Mouse (Mus musculus): ENCODE measurements around the gene Fam183b.
A peak's percentile ranks its signal among the peaks of the same experiment; 100 is the strongest.
"Not testable (repeated sequence)": the region's sequence is repeated elsewhere in the genome, so short reads cannot be mapped to it uniquely, and the experiment has no call there.

Gene Fam183b

DNA sequence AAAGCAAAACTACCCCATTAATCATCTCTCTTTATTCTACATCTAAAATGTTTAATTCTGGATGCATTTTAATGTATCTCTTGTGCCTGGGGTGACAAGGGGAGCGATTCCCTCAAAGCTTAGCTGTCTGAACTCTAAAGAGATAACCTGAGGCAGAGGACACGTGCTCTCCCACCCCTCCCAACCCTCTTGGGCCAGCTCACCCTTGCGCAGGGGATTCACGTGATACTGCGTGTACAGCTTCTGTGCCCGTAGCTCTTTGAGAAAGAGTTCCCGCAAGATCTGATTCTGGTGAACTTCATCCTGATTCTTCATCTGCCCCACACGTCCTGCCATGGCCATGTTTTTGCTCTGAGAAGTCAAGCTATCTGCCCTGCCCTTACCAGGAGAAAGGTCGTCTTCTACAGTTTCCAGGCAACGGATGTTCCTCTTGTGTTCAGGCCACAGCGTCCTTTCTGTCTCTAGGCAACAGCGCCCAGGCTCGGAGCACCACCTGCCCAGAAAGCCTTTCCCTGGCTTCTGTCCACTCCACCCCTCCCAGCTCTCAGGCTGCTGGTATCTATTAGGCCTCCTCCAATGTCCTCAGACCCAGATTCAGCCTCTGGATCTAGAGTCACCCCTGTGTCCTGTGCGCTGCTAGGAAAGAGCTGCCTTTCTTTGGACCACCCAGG is at the start of gene Fam183b:
Gene Fam183b (minus strand): TSS at position 403 of the 671 bp plus-strand sequence.
- DNase-seq (ENCODE audit: low spot score) = no peak

DNA sequence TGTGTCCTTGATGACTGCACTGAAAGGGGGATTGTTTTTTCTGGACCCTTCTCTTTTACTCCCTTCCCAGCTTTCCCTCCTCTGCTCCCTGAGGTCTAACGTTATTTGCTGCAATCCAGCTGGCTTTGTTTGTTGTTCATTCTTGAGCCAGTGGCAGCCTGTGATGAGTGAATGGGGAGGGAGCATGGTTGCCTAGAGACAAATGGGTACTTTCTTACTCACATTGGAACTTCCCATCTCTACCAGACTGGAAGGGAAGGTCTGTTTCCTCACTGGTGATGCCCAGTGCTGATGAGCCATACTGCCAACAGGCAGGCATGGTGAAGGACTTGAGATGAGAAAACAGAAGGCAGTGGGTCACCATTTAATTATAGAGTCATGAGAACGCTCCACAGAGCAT is 48.0 kb upstream of the Fam183b start:
- no peak for DNase-seq (ENCODE audit: low spot score)

DNA sequence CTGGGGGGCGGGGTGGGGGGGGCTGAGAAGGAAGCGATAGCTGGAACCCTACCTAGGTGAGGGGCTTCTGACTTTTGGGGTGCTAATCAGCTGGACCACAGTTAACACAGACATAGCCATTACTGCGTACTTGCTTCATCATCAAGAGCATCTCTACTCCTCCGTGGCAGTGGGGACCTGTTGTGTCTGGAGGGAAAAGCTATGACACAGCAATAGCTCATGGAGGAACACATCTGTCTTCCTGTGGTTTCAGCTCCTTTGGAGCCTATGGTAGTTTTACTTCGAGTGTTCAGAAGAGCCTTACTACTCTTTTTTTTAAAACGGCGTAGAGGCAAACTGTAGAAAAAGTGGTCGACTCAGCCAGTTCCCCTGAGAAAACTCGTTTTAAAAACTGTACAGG is 45.9 kb upstream of the Fam183b start:
- DNase-seq (ENCODE audit: low spot score) = no peak

DNA sequence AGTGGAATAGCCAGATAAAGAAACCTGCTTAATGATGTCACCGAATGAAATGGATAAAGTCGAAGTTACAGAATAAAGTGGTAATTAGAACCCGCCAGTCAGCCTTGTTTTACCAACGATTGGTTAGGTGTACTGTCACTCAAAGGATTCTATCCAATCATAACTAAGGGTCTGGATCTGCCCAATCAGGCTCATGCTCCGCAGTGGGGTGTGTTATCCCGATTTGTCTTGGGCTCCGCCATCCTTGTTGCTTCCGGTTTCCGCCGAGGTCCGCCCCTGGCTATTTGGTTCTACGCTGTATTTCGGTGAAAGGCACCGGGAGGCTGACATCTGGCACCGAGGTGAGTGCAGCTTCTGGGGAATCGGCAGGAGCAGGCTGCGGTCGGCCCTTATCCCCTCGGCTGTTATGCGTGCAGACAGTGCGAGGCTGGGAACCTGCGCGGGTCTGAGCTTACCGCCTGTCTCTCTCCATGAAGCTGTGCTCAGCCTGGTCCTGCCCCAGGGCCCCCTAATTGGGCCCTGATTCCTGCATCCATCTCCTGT is 45.2 kb upstream of the Fam183b start, which contains the start of gene Gm12258:
Gene Gm12258 (plus strand): TSS at position 240 of the 543 bp plus-strand sequence.
- peak; percentile 100 for DNase-seq (ENCODE audit: low spot score)

DNA sequence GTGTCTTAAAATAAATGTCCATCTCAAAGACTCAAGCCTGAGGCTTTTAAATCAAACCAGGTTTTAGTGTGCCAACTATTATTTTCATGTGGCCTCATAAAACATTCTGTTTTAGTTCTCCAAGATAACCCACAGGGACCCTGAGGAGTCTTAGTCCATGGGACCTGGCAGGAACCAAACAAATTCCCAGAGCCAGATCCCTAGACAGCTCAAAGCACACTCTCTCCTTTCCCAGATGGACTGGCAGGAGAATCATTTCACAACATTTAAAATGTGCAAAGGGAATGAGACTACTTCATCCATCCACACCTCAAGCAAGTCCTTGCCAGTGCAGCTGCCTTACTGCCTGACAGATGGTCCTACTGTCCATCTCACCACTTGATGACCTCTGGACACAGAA is 37.2 kb upstream of the Fam183b start, which contains the start of gene Olfr311:
Gene Olfr311 (plus strand): TSS at position 301 of the 400 bp plus-strand sequence.
- not testable (repeated sequence) for DNase-seq (ENCODE audit: low spot score)

DNA sequence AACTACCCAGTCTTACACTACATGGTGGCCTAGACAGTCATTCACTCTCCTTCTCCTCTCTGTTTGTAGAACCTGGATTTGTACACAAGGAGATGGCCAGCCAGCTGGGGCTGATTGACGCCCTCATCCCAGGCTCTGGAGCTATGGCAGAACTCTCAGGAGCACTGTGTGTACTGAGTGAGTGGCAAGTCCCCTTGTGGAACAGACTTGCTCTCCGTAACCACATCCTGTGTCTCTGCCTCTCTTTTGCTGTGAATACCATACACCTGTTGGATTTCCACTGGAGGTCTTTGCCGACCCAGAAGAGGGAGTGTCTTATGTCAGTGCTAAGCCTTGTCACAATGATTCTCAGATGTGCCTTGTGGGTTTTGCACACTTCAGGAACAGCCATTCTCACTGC is 30.8 kb upstream of the Fam183b start:
- not testable (repeated sequence) for DNase-seq (ENCODE audit: low spot score)

DNA sequence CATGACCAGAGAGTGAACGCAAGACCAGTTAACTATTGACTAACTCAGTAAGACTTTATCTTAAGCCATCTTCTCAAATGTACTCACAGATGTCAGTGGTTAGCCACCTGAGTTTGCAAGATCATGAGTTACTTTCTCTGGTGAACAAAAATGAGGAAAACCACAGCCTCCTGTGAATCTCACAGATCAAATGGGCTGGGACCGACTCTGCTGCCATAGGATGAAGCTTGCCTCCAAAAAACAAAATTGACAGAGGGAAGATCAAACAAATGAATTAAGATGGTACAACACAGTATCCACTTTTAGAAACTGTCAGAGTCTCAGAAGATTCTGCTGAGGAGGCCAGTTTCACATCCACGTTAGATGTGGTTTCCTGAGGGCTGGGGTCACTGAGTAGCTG is 28.0 kb upstream of the Fam183b start:
- no peak for DNase-seq (ENCODE audit: low spot score)

DNA sequence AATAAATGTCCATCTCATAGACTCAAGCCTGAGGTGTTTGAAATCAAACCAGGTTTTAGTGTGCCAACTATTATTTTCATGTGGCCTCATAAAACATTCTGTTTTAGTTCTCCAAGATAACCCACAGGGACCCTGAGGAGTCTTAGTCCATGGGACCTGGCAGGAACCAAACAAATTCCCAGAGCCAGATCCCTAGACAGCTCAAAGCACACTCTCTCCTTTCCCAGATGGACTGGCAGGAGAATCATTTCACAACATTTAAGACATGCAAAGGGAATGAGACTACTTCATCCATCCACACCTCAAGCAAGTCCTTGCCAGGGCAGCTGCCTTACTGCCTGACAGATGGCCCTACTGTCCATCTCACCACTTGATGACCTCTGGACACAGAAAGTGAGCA is 27.2 kb upstream of the Fam183b start, which contains the start of gene Olfr312:
Gene Olfr312 (plus strand): TSS at position 301 of the 400 bp plus-strand sequence.
- not testable (repeated sequence) for DNase-seq (ENCODE audit: low spot score)

DNA sequence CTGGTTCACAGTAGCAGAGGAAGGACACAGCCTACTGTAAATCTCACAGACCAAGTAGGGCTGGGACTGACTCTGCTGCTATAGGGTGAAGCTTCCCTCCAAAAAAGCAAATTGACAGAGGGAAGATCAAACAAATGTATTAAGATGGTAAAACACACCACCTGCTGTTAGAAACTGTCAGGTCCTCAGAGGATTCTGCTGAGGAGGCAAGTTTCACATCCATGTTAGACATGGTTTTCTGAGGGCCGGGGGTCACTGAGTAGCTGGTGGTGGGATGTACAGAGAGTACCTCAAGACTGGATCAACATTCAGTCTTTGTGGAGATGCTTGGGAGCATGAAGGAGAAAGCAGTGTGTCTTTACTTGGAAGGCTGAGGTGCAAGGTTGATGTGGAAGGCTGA is 13.9 kb upstream of the Fam183b start:
- DNase-seq (ENCODE audit: low spot score) = no peak

DNA sequence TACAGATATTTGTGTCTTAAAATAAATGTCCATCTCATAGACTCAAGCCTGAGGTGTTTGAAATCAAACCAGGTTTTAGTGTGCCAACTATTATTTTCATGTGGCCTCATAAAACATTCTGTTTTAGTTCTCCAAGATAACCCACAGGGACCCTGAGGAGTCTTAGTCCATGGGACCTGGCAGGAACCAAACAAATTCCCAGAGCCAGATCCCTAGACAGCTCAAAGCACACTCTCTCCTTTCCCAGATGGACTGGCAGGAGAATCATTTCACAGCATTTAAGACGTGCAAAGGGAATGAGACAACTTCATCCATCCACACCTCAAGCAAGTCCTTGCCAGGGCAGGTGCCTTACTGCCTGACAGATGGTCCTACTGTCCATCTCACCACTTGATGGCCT is 12.9 kb upstream of the Fam183b start, which contains the start of gene Olfr313:
Gene Olfr313 (plus strand): TSS at position 301 of the 400 bp plus-strand sequence.
- not testable (repeated sequence) for DNase-seq (ENCODE audit: low spot score)

DNA sequence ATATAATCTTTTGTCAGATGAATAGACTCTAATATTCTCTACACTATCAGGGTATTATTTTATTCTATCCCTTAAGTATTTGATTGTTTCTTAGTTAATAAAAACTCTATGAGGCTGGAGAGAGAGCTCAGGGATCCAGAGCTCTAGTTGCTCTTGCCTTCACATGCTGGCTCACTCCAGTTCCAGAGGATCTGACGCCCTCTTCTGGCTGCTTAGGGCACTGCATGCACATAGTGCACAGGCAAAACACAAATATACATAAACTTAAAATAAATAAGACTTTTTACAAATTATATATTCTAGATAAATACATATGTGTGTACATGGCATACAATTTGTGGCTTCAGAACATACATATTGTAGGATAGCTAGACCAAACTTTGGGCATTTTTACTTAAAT is 10.2 kb upstream of the Fam183b start:
- no peak for DNase-seq (ENCODE audit: low spot score)

DNA sequence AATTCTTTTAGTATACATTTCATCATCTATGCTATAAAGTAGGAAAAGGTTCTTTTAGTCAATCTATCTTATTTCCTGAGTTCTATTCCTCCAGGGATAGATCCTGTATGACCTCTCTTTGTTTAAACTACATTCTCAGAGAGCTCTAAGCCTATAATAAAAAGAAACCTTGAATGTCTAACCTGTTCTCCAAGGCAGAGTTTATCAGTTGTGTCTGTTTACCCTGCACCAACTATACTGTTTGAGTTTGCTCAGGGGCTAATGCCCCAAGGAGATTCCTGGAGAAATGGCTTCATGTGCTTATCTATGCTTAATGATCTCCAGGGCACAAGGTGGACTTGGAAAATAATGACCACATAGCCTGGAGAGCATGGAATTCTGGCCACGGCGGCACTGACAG is 2.6 kb upstream of the Fam183b start:
- DNase-seq (ENCODE audit: low spot score) = no peak

DNA sequence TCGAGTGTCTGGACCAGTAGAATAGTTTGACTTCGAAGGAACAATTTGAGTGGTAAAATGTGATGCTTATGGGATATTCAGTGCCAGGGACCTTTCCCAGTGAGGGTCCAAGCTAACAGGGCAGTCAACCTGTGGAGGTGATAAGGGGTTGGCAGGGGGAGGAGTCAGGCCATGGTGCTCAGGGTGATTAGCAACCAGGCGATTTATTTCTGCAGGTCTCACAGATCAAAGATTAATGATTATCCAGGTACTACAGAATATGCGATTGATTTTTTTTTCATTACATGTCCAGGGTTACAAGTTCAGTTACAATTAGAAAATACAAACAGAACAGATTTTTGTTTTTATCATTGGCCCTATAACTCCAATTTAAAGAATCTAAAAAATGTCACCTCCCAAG is 2.1 kb upstream of the Fam183b start:
- DNase-seq (ENCODE audit: low spot score) = no peak

DNA sequence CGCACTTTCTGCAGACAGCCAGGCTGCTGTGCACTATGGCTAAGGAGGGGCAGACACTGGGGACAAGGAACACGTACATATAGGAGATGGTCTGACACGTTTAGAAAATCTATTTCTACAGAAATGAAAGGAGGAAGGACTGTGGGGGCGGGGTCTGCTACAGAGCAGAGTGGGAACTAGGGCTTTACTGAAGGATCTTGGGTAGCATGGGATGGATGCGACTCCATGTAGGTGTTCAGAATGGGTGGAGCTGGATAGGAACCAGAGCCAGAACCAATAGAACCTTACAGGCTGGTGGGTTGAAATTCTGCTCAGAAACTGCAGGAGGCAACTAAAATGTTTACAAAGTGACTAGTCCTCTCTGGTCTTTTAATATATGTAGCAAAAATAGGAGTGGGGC is 2.0 kb downstream of the Fam183b start:
- DNase-seq (ENCODE audit: low spot score) = no peak

DNA sequence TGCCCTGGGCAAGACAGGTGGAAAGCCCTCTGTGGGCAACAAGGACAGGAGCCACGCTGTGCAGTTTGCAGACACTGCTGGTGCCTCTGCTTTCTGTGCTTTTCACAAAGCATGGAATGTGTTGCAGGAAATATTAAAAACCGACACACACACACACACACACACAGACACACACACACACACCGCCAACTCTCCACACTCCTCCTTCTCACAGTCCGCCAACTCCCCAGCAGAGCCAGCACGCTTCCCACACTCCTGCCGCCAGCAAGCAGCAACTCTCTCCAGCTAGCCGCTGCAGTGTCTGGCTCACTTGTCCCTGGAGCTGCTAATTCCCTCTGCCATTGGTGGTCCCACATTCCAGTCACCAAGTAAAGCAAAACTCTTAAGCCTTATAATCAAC is 4.9 kb downstream of the Fam183b start:
- DNase-seq (ENCODE audit: low spot score) = peak; percentile 56

DNA sequence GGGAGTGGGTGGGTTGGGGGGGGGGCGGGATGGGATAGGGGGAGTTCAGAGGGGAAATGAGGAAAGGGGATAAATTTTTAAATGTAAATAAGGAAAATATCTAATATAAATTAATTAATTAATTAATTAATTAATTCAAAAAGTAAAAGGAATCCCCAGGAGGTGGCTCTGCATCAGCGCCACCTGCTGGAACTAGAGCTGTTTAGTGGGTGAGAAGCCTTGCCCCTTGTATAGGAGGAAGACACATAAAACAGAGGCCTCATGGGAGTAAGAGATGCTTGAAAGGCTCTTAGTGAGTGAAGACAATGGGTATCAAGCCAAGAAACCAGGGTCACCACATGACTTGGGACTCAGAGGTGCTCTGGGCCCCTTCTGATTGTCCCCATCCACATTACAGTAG is 5.9 kb downstream of the Fam183b start:
- DNase-seq (ENCODE audit: low spot score) = no peak

DNA sequence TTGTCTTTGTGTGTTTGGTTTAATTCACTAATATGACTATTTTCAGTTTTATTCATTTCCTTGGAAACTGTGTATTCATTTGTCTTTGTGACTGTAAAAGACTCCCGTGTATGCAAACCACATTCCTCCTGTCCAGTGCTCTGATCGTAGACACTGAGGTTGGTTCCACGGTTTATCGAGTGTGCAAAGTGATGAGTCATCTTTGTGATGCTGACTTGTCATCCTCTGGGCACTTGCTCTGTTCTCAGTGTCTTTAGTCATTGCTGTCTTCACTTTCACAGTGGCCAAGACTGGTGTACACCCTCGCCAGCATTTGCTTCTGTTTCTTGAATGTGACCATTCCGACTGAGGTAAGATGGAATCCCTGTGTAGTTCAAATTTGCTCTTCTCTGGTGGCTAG is 11.1 kb downstream of the Fam183b start:
- no peak for DNase-seq (ENCODE audit: low spot score)

DNA sequence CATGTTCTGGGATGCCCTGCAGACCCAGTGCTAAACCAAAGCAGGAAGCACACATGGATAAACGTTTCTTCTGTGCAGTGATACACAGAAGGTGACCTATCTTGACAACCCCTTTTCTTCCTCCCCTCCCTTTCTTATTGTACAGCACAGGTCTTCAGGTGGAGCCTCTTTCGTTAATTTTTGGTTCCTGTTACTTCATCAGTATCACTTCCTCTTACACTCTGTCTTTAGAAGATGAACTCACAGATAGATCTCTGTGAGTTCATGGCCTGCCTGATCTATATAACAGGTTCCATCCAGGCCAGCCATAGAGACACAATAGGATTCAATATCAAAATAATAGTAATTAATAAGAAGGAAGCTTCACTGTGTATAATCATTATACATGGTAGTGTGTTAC is 11.7 kb downstream of the Fam183b start:
- DNase-seq (ENCODE audit: low spot score) = no peak

DNA sequence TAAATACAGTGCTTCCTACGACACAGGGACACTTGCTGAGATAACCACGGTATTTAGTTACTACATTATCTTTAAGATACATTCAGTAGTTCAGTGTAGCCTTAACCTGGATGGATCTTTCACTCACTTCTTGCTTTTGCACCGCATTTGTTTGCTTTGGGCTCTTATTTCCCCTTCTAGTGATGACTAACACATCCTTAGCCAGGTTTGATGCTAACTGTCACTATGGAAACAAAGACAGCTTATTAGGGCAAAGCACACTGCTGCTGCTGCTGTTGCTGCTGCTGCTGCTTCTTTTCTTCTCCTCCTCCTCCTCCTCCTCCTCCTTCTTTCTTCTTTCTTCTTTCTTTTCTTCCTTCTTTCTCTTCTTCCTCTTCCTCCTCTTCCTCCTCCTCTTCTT is 12.2 kb downstream of the Fam183b start:
- DNase-seq (ENCODE audit: low spot score) = no peak

DNA sequence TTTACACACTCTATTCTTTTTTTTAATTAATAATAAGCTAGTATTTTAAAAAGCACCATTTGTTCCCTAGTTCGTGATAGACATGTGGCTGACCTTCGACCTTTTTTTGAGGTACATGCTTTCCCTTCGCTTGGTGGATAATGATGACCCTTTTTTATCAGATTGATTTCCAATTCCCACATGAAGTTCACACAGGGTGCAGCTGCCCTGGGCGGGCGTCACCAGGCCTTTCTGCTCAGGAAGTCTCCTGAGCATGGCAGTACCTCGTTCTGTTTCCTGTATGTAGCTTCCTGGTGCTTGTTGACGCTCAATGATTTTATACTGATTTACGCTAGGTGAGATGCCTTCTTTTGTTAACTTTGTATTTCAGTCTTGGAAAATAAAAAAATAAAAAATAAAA is 13.4 kb downstream of the Fam183b start:
- DNase-seq (ENCODE audit: low spot score) = no peak

DNA sequence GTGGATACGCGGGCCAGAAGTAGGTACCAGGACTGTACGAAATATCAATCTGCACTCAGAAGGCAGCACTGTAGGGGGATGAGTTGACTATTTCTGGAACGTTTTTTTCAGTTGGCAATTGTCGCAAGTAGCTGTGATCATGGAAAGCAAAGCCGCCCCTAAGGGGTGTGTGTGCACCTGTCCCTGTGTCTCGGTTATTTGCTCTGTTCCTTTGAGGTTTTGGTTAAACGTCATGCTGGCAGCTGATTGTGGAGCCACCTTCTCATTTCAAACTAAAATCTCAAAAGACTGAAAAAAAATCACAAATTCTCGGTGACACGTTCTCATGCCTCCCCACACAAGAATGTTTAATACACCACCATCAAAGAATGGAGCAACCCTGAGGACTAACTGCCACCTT is 14.1 kb downstream of the Fam183b start:
- DNase-seq (ENCODE audit: low spot score) = no peak

DNA sequence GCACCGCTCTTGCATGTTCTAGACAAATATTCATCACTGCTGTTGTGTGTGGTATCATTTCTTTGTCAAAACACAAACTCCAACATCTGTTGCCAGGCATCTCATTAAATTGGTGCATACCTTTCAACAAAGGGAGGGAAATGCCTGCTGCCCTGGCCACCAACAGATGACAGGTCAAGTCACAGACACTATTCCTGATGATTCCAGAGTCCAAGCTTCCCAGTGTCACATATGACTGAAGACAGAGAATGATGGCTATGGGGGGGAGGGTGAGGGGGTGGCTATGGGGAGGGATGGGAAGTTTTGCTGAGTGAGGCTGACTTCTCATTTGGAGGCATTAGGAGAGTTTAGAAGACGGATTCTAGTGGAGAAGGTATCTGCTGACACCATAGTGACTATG is 17.6 kb downstream of the Fam183b start:
- DNase-seq (ENCODE audit: low spot score) = no peak

DNA sequence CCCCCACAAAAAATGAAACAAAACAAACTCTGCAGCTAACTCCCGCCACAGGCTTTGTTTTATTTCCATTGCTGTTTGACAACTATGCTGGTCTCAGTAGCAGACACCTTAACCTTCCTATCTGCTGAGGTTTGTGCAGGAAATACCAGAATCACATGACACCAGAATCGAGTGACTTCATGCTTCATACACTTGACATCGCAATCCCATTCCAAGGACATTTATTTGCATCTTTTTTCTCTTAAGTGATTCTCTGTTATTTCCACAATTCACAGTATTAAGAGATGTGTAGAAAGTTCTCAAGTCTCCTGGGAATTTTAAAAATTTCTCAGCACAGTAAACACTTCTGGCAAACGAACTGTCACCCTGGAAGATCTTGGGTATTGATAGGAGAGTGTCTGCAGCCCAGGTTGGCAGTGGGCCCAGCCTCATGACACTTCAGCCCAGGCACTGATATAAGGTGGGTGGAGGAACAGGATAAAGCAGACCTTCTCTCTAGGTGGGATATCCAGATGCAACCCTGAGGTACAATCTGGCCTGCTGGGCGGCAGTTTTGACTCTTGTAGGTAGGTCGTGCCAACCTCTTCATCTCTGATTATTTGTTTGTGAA is 19.2 kb downstream of the Fam183b start, which contains the start of gene Olfr314:
Gene Olfr314 (plus strand): TSS at position 473 of the 610 bp plus-strand sequence.
- no peak for DNase-seq (ENCODE audit: low spot score)
